Mouse (Mus musculus): ENCODE data around the gene Atg5. TPM values are rescaled to one million over a fixed set of nuclear protein-coding genes. Genes with fewer than 3 reads are reported as not detected.

Gene Atg5
- total RNA-seq, 2 experiments from 2014 or later, result 14.9 to 15.4 TPM

DNA sequence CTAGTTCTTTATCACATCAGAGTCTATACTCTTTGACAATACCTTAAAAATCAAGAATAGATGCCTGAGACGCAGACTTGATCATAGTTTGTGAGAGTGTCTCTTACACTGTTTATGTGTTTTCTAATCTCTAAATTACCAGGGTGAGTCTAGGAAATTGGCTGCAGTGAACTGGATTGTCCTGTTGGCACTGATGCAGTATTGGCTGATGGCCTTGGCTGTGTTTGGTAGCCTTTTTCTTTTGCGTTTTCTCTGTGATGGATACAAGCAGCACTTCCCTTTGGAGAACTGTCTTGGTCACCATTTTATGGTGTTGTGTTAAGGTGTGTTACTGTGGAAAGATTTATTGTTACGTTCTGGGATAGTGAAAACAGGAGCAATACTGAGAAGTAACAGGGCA, 75.2 kb downstream of the Atg5 start:
- DNase-seq (ENCODE audit: low spot score), result no peak
- intact Hi-C loops (cut with DNase I), result no loop called here

DNA sequence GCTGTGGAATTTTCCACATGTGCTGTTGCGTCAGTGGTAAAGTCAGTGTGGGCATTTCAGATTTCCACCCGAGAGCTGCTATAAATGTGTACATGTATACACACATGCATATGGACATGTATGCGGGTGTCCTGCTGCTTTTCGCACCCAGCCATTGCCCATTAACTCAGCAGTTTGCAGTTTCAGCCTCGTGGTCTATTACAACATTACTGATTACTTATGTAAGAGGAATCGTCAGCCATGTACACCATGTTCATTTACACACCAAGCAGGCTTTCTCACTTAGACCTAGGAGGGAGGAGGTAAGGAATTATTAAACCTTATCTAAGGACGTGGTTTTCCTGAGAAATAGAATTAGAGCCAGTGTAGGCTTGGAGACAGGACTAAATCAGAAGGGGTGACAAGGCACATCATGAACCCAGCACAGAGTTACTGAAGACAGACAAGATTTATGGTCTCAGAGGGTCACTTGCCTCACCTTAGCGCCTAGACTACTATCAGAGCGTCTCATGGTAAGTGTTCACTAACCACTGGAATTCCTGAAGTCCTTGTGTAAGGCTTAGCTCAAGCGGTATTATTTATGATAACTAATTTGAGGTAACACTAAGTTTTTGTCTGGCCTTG, 79.5 kb downstream of the Atg5 start:
- intact Hi-C loops (cut with DNase I), result no loop called here
- DNase-seq (ENCODE audit: low spot score), result no peak

DNA sequence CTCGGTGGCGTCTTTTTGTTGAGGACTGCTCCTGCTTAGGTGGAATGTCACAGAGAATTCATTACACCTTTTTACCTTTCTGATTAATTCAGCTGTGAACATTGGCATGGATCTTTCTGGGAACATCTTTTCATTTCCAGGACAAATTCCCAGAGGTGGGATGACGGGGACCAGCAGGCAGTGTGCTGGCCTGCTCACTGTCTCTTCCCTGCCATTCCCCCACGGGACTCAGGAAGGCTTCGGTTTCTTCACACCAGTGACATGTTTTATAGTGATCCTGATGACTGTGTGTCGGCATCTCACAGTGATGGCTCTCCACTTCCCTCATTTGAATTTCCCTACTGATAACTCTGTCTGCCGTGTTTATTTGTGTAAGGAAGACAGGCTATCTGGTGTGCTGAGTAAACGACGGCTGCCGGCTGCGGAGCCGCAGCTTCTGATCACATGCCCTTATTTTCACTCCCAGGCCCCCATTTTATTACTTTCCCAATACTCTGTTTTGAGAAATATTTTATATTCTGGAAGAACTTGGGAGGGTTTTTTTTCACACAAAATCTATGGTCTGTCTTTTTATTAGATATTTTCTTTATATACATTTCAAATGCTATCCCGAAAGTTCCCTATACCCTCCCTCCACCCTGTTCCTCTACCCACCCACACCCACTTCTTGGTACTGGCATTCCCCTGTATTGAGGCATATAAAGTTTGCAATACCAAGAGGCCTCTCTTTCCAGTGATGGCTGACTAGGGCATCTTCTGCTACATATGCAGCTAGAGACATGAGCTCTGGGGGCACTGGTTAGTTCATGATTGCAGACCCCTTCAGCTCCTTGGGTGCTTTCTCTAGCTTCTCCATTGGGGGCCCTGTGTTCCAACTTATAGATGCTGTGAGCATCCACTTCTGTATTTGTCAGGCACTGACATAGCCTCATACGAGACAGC, 80.6 kb downstream of the Atg5 start:
- DNase-seq (ENCODE audit: low spot score), result no peak
- intact Hi-C loops (cut with DNase I), result no loop called here

DNA sequence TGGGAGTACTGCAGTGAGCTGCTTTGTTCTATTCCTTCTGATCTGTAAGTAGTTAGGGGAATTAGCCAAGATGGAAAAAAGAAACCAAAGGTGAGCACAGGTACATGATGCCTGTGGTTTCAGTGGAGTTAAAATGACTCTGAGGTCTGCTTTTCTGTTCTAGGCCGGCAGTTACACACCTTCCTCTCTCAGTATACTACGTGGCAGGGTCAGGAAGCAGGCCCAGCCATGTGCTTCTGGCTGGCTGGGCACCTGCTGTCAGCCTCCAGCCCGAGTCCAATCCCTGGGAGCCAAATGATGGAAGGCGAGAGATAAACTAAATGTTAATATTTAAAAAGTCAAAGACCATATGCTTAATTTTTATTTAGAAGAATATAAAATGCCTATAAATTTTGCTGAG, 85.3 kb downstream of the Atg5 start:
- intact Hi-C loops (cut with DNase I), result no loop called here
- no peak for DNase-seq (ENCODE audit: low spot score)

DNA sequence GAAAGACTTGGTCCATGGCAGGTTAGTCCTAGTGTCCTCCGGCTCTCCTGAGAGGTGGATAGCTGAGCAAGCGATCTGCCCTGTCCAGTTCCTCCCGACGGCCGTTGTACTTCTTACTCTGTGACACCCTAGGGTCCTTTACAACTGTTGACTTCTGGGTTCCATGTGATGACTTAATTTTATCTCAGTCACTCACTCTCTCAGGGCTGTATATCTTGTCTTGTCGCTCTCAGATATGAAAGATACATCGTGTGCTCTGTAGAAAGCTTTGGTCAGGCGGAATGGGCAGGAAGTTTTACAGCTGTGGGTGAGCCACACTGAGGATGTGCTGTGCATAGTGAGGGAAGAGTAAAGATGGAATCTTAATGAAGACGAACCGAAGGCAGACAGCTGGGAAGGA, 86.2 kb downstream of the Atg5 start:
- no peak for DNase-seq (ENCODE audit: low spot score)
- intact Hi-C loops (cut with DNase I), result no loop called here

DNA sequence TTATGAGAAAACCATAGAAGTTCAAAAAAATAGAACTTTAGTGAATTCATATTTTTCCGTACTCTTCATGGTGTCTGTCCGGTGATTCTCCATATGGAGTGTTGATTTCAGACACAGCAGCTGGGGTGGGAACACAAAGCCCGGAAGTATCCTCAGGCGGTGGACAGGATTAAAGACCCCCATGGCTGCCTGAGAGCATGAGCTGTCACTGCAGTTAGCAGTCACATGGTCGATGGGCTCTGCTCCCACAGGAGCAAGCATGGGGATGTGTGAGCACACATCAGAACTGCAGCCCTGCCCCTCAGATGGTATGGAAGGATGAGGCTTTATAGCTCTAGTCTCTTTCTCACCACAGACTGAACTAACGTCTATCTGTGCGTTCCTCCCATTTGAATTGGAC, 87.1 kb downstream of the Atg5 start:
- intact Hi-C loops (cut with DNase I), result no loop called here
- DNase-seq (ENCODE audit: low spot score), result no peak

DNA sequence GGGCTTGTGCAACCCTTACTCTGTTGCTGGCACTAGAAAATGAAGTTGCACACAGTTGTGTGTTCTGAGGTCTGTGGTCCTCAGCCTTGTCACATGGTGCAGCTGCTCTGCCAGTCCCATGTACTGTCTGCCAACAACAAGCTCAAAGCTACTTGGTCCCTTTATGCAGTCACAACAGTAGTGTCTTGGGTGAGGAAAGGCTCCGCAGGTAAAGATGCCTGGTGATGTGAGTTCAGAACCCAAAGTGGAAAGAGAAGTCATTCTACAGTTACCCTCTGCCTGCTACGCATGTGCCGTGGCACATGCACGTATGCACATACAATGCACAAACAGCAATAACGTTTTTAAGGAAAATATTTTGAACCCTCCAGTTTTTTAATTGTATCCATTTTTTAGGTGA, 88.5 kb downstream of the Atg5 start:
- intact Hi-C loops (cut with DNase I), result no loop called here
- DNase-seq (ENCODE audit: low spot score), result no peak

DNA sequence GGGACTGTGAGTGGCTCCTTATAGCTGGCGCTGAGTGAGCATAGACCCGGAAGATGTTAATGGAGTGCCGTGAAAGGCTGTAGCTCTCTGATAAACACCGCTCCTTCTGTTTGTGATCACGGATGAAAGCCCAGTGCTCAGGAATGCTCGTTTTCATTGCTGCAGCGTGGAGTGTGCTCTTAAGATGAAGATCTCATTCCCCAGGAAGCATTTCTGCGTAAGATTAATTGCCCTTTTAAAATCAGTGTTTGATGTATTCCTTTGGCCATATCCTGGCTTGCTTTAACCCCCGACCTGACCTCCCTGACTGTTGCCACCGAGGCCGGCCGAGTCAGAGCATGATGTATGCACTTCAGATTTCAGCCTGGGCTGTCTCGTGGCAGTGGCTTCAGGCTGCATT, 89.2 kb downstream of the Atg5 start:
- DNase-seq (ENCODE audit: low spot score), result no peak
- intact Hi-C loops (cut with DNase I), result no loop called here

DNA sequence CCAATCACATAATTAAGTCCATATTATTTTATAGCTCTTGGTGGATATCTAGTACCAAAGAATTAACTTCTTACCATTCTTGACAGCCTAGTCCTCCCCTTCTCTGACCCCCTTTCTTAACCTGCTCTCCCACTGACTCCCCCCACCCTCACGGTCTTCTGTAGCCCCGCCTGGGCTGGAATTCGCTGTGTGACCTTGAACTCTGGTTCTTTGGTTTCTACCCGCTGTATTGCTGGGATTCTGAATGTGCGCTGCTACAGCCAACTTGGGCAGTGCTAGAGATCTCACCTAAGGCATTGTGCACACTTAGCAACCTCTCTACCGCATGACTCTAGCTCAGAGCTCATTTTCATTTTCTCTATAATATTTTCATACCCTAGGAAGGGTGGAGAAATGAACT, 90.7 kb downstream of the Atg5 start:
- intact Hi-C loops (cut with DNase I), result no loop called here

DNA sequence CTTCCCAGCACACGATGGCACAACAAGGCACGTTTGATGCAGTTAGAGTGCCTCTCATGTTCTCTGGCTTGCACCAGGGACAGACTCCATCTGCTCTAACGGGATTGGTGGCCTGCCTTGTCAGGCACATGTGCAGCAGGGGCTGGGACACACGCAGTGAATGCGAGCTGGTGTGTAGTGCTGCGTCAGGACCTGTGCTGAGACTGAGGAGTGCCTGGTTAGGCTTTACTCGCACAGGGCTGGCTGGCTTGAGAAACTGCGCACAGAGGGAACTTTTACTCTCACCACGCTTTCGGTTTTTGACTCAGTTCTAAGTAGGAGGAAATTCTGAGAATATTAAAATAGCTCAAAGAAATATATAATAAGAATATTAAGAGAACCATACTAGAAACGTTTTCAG, 92.5 kb downstream of the Atg5 start:
- intact Hi-C loops (cut with DNase I), result no loop called here

More for the DNA sequence above, 90.7 kb downstream of the Atg5 start:
- no peak for DNase-seq (ENCODE audit: low spot score)

DNA sequence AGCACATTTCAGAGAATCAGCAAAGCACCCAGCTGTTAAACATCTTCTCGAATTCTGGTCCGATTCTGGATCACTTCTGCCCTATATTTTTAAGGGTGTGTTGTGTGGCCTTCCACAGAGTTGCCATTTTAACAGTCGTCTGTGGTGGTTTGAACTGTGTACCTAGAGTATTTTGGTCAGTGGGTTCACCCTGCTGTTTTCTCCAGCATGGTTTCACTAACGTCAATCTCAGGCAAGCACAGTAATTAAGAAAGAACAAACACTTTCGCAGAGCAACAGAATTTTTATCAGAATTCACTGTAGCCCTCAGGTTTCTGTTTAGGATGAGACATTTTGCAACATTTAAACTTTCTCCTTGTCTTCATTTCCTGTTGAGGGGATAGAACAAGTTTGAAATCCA, 94.3 kb downstream of the Atg5 start:
- intact Hi-C loops (cut with DNase I), result no loop called here
- no peak for DNase-seq (ENCODE audit: low spot score)

More for the DNA sequence above, 92.5 kb downstream of the Atg5 start:
- no peak for DNase-seq (ENCODE audit: low spot score)

DNA sequence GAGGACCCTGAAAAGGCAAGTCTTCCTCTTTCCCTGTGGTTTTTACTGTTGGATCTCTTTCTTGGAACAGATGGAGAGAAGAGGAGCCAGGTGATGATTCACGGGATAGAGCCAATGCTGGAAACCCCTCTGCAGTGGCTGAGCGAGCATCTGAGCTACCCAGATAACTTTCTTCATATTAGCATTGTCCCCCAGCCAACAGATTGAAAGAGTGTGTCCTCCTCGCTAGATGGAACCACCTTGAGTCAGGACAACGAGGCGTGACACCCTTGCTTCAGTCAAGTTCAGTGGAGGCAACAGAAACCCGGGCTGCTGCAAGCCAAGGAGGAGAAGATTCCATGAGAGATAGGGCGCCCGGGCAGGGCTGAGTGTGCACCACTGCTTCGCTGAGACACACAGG, 94.7 kb downstream of the Atg5 start:
- DNase-seq (ENCODE audit: low spot score), result no peak
- intact Hi-C loops (cut with DNase I), result no loop called here

DNA sequence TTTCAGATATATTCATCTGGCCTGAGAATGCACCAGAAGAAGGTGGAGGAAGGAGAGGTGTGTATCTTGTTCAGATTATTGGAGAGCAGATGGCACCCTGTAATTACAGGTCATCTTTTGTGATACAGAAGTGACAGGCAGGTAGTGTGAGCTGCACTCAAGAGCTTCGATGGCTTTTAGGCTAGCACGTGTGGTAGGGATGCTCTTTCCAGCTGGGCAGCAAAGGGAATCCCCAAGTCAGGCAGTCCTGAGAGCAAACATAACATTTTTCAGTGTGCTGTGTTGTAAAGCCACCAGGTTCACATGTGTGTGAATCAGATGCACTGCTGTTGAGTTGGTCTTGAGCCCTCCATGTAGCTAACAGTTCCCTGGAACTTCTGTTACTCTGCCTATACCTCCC, 98.0 kb downstream of the Atg5 start:
- intact Hi-C loops (cut with DNase I), result no loop called here
- DNase-seq (ENCODE audit: low spot score), result no peak

DNA sequence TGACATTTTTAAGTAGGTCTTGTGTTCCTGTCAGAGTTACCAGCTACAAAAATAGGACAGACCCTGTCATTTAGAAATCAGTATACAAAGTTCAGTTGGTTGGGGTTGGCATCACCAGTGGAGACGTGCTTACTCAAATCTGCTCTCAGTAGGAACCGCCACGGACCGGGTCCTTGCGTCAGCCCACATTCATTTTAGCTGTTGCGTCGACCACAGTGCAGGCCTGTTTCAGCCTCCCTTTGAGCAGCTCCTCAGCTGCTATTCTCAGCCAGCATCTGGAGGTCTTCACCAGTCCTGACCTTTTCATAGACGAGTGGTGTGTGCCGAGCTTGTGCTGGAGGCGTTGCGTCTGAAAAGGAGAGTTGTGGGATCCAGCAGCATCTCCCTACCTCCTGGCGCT, 98.9 kb downstream of the Atg5 start:
- DNase-seq (ENCODE audit: low spot score), result no peak
- intact Hi-C loops (cut with DNase I), result no loop called here

DNA sequence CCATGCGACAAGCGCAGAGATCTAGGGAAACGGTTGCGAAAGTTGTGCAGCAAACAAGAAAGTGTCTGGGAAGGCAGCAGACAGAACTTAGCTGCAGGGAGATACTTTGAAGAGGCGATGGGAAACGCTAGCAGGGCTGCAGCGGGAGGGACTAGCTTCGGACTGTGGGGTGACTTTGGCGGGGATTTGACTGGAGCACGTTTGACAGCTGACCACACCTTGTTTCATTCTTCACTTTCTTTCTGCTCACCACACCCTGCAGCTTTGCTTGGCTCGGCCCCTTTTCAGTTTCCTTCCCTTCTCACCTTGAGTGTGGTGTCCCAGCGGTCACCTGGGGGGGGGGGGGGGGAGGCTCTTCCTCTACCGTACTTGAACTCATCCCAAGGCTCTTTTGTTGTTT, 100.4 kb downstream of the Atg5 start:
- intact Hi-C loops (cut with DNase I), result no loop called here
- DNase-seq (ENCODE audit: low spot score), result no peak

DNA sequence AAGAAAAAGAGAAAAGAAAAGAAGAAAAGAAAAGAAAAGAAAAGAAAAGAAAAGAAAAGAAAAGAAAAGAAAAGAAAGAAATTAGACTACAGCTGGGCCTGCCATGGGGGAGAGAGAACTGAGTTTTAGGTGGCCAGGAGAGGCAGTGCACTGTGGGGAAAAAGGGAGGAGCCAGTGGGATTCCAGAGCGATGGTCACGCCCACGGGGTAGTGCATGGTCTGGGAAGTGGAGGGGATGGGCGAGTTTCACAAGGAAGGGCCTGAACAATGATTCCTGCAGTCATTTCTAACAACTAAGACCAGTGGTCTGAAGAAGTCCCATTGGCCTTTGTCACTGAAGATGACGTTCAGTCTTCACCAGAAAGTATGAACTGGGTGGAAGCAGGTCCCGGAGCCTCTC, 102.5 kb downstream of the Atg5 start:
- intact Hi-C loops (cut with DNase I), result no loop called here
- DNase-seq (ENCODE audit: low spot score), result no peak

DNA sequence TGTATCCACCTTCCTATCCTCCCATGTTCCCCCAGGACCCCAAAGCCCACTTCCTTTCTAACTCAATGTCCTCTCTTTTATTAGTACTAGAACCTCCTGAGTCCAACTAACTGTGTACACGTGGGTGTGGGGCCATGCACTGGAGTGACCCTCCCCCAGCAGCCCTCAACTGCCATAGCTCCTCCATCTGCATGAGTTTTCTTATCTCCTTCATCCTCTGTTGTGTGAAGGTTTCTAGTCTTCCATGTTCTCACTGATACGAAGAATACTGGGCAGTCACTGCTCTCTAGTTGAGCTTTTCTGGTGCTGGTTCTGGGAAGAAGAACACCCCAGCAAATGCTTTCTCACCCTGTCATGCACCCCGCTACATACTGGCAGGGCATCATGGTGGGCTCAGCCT, 104.1 kb downstream of the Atg5 start:
- intact Hi-C loops (cut with DNase I), result no loop called here
- no peak for DNase-seq (ENCODE audit: low spot score)

DNA sequence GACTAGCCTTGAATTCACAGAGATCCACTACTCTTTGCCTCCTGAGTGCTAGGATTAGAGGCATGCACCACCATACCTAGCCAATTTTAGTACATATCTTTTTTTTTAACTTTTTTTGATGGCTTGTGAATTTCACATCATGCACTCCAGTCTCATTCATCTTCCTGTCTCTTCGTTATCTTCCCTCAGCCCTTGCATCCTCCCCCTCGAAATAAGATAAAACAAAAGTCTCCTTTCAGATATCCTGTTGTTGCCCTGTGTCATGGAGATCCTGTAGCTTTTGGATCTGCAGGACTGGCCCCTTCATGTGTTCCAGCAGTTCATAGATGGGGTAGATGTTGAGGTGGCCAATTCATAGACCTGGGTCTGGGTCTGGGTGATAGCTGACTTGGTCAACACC, 106.5 kb downstream of the Atg5 start:
- intact Hi-C loops (cut with DNase I), result no loop called here
- DNase-seq (ENCODE audit: low spot score), result no peak

DNA sequence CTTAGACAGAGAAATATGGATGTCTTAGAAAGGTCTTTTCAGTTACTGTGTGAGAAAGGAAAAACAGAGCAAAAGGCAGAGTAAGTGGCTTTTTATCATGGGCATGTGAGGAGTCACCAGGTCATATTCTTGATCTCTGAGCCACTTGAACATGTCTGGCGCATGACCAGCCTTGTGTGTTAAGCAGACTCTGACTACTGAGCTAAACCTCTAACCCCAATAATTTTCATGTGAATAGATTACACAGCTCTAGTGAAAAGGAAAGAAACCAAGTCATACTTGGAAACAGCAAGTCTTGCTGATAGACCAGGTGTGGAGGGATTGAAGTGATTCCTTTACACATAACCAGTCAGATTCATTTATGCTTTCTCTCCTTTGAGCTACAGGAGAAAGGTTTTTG, 107.3 kb downstream of the Atg5 start:
- intact Hi-C loops (cut with DNase I), result no loop called here
- no peak for DNase-seq (ENCODE audit: low spot score)

DNA sequence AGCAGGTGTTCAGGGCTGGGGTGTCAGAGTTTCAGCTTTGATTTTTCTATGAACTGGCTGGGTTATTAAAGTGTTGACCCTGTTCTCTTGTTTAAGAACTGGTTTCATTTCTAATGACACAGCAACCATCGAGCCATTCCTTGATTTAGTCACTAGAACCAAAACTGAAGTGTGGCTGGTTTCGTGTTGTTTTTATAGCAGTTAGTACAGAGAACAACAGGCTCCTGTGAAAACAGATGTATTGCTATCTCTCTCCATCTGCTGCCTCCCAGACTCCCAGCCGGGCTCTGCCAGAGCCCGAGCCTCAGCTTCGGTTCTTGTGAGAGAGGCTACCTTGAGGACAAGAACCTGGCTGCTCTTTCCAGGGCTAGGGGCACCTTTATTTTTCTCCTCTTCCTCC, 109.7 kb downstream of the Atg5 start:
- DNase-seq (ENCODE audit: low spot score), result no peak
- intact Hi-C loops (cut with DNase I), result no loop called here

DNA sequence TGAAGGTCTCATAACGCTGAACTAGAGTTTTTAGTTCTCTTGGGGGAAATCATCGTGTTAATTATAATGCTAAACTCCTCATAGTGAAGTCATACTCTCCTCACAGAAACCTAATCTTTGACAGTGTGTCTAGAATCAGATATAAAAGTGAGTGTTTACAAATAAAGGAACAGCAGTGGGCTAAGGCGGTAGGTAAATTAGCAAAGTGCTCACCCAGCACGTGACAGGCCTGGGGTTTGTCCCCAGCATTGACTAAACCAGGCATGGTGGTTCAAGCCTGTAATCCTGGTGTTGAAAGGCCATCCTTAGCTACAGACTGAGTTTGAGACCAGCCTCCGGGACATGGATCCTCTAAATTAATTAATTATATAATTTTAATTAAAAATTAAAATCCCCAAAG, 110.2 kb downstream of the Atg5 start:
- intact Hi-C loops (cut with DNase I), result no loop called here

More for the DNA sequence above, 110.2 kb downstream of the Atg5 start:
- no peak for DNase-seq (ENCODE audit: low spot score)

Measured in heart, postnatal 25 days (tissue).